Mouse (Mus musculus): ENCODE results near the gene Slc10a3.
"Not testable (repeated sequence)": the region's sequence is repeated elsewhere in the genome, so short reads cannot be mapped to it uniquely, and the experiment has no call there.

Gene Slc10a3

GRCm38 (mm10) chrX:74372888-74373549 is at the start of gene Slc10a3, which contains the start of gene Ubl4a:
Gene Slc10a3, minus strand, starts transcription at chrX:74373349.
Gene Ubl4a, minus strand, starts transcription at chrX:74373218.
- DNase-seq (ENCODE audit: low read depth, low spot score), result peak; percentile 94

GRCm38 (mm10) chrX:74413377-74413776 is 40.2 kb upstream of the Slc10a3 start:
- peak; percentile 85 for DNase-seq (ENCODE audit: low read depth, low spot score)

GRCm38 (mm10) chrX:74408340-74408739 is 35.2 kb upstream of the Slc10a3 start:
- DNase-seq (ENCODE audit: low read depth, low spot score), result no peak

GRCm38 (mm10) chrX:74400136-74400535 is 27.0 kb upstream of the Slc10a3 start:
- no peak for DNase-seq (ENCODE audit: low read depth, low spot score)

- DNase-seq (ENCODE audit: low read depth, low spot score), result peak; percentile 94
Measured at GRCm38 (mm10) chrX:74392535-74393443, 19.6 kb upstream of the Slc10a3 start, which contains the start of the genes Fam3a and Ikbkg. Gene Fam3a, minus strand, starts transcription at chrX:74393272. Gene Ikbkg, plus strand, starts transcription at chrX:74393290.

GRCm38 (mm10) chrX:74388153-74388552 is 15.0 kb upstream of the Slc10a3 start:
- no peak for DNase-seq (ENCODE audit: low read depth, low spot score)

- no peak for DNase-seq (ENCODE audit: low read depth, low spot score)
Measured at GRCm38 (mm10) chrX:74384451-74384850, 11.3 kb upstream of the Slc10a3 start.

GRCm38 (mm10) chrX:74368209-74368909 is 4.8 kb downstream of the Slc10a3 start:
- peak; percentile 74 for DNase-seq (ENCODE audit: low read depth, low spot score)

GRCm38 (mm10) chrX:74367512-74367911 is 5.6 kb downstream of the Slc10a3 start:
- DNase-seq (ENCODE audit: low read depth, low spot score), result no peak

- no peak for DNase-seq (ENCODE audit: low read depth, low spot score)
Measured at GRCm38 (mm10) chrX:74359171-74359570, 14.0 kb downstream of the Slc10a3 start.

GRCm38 (mm10) chrX:74357069-74357468 is 16.1 kb downstream of the Slc10a3 start:
- not testable (repeated sequence) for DNase-seq (ENCODE audit: low read depth, low spot score)

GRCm38 (mm10) chrX:74353467-74353770 is 19.7 kb downstream of the Slc10a3 start, which contains the start of gene Lage3:
Gene Lage3, minus strand, starts transcription at chrX:74353618.
- peak; percentile 89 for DNase-seq (ENCODE audit: low read depth, low spot score)

GRCm38 (mm10) chrX:74352645-74353466 is 20.3 kb downstream of the Slc10a3 start:
- no peak for DNase-seq (ENCODE audit: low read depth, low spot score)

- no peak for DNase-seq (ENCODE audit: low read depth, low spot score)
Measured at GRCm38 (mm10) chrX:74330166-74330930, 42.8 kb downstream of the Slc10a3 start.

- peak; percentile 8 for DNase-seq (ENCODE audit: low read depth, low spot score)
Measured at GRCm38 (mm10) chrX:74329215-74329671, 43.9 kb downstream of the Slc10a3 start.

GRCm38 (mm10) chrX:74328725-74329161 is 44.4 kb downstream of the Slc10a3 start, which contains the start of gene Plxna3:
Gene Plxna3, plus strand, starts transcription at chrX:74329066.
- DNase-seq (ENCODE audit: low read depth, low spot score), result peak; percentile 71

Data from CD4-positive, CD25-positive, alpha-beta regulatory T cell, adult 2 months (primary cell).